Mouse (Mus musculus): ENCODE data around the gene Dnah1. TPM values are rescaled to one million over a fixed set of nuclear protein-coding genes. Genes with fewer than 3 reads are reported as not detected.

Gene Dnah1
- total RNA-seq, 2 experiments from 2014 or later, result 0.07 to 0.14 TPM

GRCm38 (mm10) chr14:31322191-31322590 lies 1.5 kb downstream of the Dnah1 start:
- intact Hi-C loops (cut with DNase I), result loop anchor here (2.0 kb wide), 1 partner anchor 51 kb away; no protein-coding TSS in a partner anchor
- DNase-seq, result no peak

GRCm38 (mm10) chr14:31321181-31321580 lies 2.5 kb downstream of the Dnah1 start:
- intact Hi-C loops (cut with DNase I), result no loop called here

GRCm38 (mm10) chr14:31319546-31319945 lies 4.2 kb downstream of the Dnah1 start:
- DNase-seq, result no peak
- intact Hi-C loops (cut with DNase I), result no loop called here

More at GRCm38 (mm10) chr14:31321181-31321580, 2.5 kb downstream of the Dnah1 start:
- no peak for DNase-seq

GRCm38 (mm10) chr14:31317754-31318153 lies 5.9 kb downstream of the Dnah1 start:
- no peak for DNase-seq
- intact Hi-C loops (cut with DNase I), result no loop called here

GRCm38 (mm10) chr14:31316613-31317012 lies 7.1 kb downstream of the Dnah1 start:
- intact Hi-C loops (cut with DNase I), result no loop called here
- no peak for DNase-seq

- intact Hi-C loops (cut with DNase I), result no loop called here
- no peak for DNase-seq
Measured at GRCm38 (mm10) chr14:31313192-31313591, 10.5 kb downstream of the Dnah1 start.

GRCm38 (mm10) chr14:31285728-31286127 lies 38.0 kb downstream of the Dnah1 start:
- no peak for DNase-seq
- intact Hi-C loops (cut with DNase I), result no loop called here

- peak; percentile 79 to 87 for DNase-seq
- intact Hi-C loops (cut with DNase I), result loop anchor here (2.0 kb wide), 1 partner anchor 199 kb away; no protein-coding TSS in a partner anchor
Measured at GRCm38 (mm10) chr14:31272164-31272563, 51.5 kb downstream of the Dnah1 start.

- intact Hi-C loops (cut with DNase I), result loop anchor here (2.0 kb wide), 1 partner anchor 52 kb away; the partner anchor contains the start of gene Dnah1
- DNase-seq, result no peak
Measured at GRCm38 (mm10) chr14:31271121-31271520, 52.6 kb downstream of the Dnah1 start.

GRCm38 (mm10) chr14:31269456-31270100 lies 54.1 kb downstream of the Dnah1 start:
- intact Hi-C loops (cut with DNase I), result loop anchor here (2.0 kb wide), 1 partner anchor 53 kb away; the partner anchor contains the start of gene Dnah1
- DNase-seq, result peak; percentile 9 to 39

- intact Hi-C loops (cut with DNase I), result no loop called here
- no peak for DNase-seq
Measured at GRCm38 (mm10) chr14:31268301-31269001, 55.2 kb downstream of the Dnah1 start.

- intact Hi-C loops (cut with DNase I), result no loop called here
Measured at GRCm38 (mm10) chr14:31267649-31268048, 56.0 kb downstream of the Dnah1 start.

GRCm38 (mm10) chr14:31260932-31261331 lies 62.8 kb downstream of the Dnah1 start:
- intact Hi-C loops (cut with DNase I), result no loop called here
- DNase-seq, result no peak

More at GRCm38 (mm10) chr14:31267649-31268048, 56.0 kb downstream of the Dnah1 start:
- no peak for DNase-seq

GRCm38 (mm10) chr14:31260374-31260773 lies 63.3 kb downstream of the Dnah1 start:
- no peak for DNase-seq
- intact Hi-C loops (cut with DNase I), result no loop called here

GRCm38 (mm10) chr14:31258476-31259050 lies 65.1 kb downstream of the Dnah1 start:
- intact Hi-C loops (cut with DNase I), result no loop called here
- no peak for DNase-seq

GRCm38 (mm10) chr14:31252091-31252490 lies 71.6 kb downstream of the Dnah1 start:
- intact Hi-C loops (cut with DNase I), result loop anchor here (5.0 kb wide), 1 partner anchor 35 kb away; the partner anchor contains the start of genes Nisch and Sema3g
- no peak for DNase-seq

GRCm38 (mm10) chr14:31251626-31252025 lies 72.1 kb downstream of the Dnah1 start:
- no peak for DNase-seq
- intact Hi-C loops (cut with DNase I), result loop anchor here (5.0 kb wide), 1 partner anchor 34 kb away; the partner anchor contains the start of genes Nisch and Sema3g

- intact Hi-C loops (cut with DNase I), result loop anchor here (5.0 kb wide), 1 partner anchor 34 kb away; the partner anchor contains the start of genes Nisch and Sema3g
- peak; percentile 97 to 99 for DNase-seq
Measured at GRCm38 (mm10) chr14:31251084-31251604, 72.6 kb downstream of the Dnah1 start, which contains the start of the genes Phf7 and Bap1. Gene Phf7 (minus strand): TSS chr14:31251317. Gene Bap1 (plus strand): TSS chr14:31251450.

GRCm38 (mm10) chr14:31250222-31251083 lies 73.2 kb downstream of the Dnah1 start:
- DNase-seq, result no peak
- intact Hi-C loops (cut with DNase I), result loop anchor here (5.0 kb wide), 1 partner anchor 33 kb away; the partner anchor contains the start of genes Nisch and Sema3g

GRCm38 (mm10) chr14:31248396-31248795 lies 75.3 kb downstream of the Dnah1 start:
- intact Hi-C loops (cut with DNase I), result no loop called here

More at GRCm38 (mm10) chr14:31248396-31248795, 75.3 kb downstream of the Dnah1 start:
- DNase-seq, result no peak

All from heart, postnatal 14 days (tissue).